Mouse (Mus musculus): ENCODE data around the gene Spag16.
A peak's percentile ranks its signal among the peaks of the same experiment; 100 is the strongest.

Gene Spag16

GRCm38 (mm10) chr1:70442209-70443080, 615.7 kb downstream of the Spag16 start:
- no peak for DNase-seq (ENCODE audit: low spot score in 2 of 2)

GRCm38 (mm10) chr1:70479864-70480263, 653.1 kb downstream of the Spag16 start:
- no peak for DNase-seq (ENCODE audit: low spot score in 2 of 2)

GRCm38 (mm10) chr1:70518918-70519317, 692.1 kb downstream of the Spag16 start:
- DNase-seq (ENCODE audit: low spot score in 2 of 2): no peak

- no peak for DNase-seq (ENCODE audit: low spot score in 2 of 2)
These were observed 700.4 kb downstream of the Spag16 start for GRCm38 (mm10) chr1:70527134-70527533.

GRCm38 (mm10) chr1:70529771-70530170, 703.0 kb downstream of the Spag16 start:
- peak in 1 of 2 experiments; percentile 28 for DNase-seq (ENCODE audit: low spot score in 2 of 2)

- DNase-seq (ENCODE audit: low spot score in 2 of 2): no peak
These were observed 725.1 kb downstream of the Spag16 start for GRCm38 (mm10) chr1:70551839-70552238.

- no peak for DNase-seq (ENCODE audit: low spot score in 2 of 2)
These were observed 795.0 kb downstream of the Spag16 start for GRCm38 (mm10) chr1:70621805-70622204.

GRCm38 (mm10) chr1:70624803-70625460, 798.2 kb downstream of the Spag16 start:
- no peak for DNase-seq (ENCODE audit: low spot score in 2 of 2)

- DNase-seq (ENCODE audit: low spot score in 2 of 2): no peak
These were observed 825.9 kb downstream of the Spag16 start for GRCm38 (mm10) chr1:70652719-70653118.

- DNase-seq (ENCODE audit: low spot score in 2 of 2): no peak
These were observed 865.8 kb downstream of the Spag16 start for GRCm38 (mm10) chr1:70692529-70692928.

GRCm38 (mm10) chr1:70700270-70700669, 873.5 kb downstream of the Spag16 start:
- no peak for DNase-seq (ENCODE audit: low spot score in 2 of 2)

GRCm38 (mm10) chr1:70703934-70704333, 877.2 kb downstream of the Spag16 start:
- DNase-seq (ENCODE audit: low spot score in 2 of 2): no peak

- DNase-seq (ENCODE audit: low spot score in 2 of 2): no peak
These were observed 879.1 kb downstream of the Spag16 start for GRCm38 (mm10) chr1:70705821-70706220.

GRCm38 (mm10) chr1:70725045-70725444, 898.3 kb downstream of the Spag16 start:
- no peak for DNase-seq (ENCODE audit: low spot score in 2 of 2)

GRCm38 (mm10) chr1:70725655-70726066, 898.9 kb downstream of the Spag16 start, which contains the start of gene Vwc2l:
TSS of gene Vwc2l (plus strand) at chr1:70725715.
- DNase-seq (ENCODE audit: low spot score in 2 of 2): peak in 1 of 2 experiments; percentile 4
